Mouse (Mus musculus): Measurements from ENCODE around the gene Ttc33.

DNA sequence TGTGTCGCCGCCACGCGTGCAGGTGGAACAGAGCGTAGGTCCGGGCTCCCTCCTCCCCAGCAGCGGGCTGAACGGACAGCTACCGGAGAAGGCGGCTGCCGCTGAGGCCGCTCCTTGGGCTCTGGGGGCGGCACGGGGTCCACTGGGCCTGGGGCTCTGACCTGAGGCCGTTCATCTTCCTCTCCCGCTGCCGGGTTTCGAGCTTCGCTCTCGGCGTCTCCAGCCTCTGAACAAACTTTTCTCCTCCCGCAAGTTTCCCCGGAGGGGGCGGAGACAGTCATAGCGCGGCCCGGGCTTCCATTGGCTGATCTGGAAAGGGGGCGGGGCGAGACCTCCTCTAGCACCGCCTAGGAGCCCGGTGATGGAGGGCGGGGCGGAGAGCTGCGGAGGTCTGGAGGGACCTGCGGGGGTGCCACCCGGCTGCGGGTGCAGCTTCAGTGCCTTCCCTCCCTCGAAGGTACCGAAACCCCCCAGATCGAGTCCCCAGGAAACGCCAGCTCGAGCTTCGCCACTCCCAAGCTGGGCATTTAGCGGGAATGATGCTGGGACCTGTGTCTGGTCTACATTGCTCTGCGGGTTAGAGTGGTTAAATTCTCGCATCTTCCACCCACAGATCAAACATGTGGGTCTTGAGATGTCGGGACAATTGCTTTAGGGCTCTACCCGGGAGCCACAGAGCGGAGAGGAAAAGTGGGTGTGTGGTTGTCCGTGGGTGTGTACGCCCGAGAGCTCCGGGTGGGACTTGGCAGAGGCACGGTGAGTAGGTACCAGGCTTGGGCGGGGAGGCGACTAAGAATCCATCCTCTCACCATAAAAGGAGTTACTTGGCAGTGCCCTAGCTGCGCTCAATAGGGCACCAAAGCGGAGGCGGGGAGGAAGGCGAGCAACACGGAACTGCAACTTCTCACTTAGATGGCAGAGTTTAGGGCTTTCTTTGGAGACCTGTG lies 58.9 kb downstream of the Ttc33 start, which contains the start of gene Ptger4:
- TF ChIP-seq CTCF (IDR thresholded peaks at IDR 0.05; ENCODE audit: borderline replicate concordance, insufficient read depth, low read depth, low read length), result no peak
- no peak for TF ChIP-seq POLR2A (IDR thresholded peaks at IDR 0.05; ENCODE audit: borderline replicate concordance, insufficient read depth, low read length)
